Mouse (Mus musculus): ENCODE measurements around the gene Gorasp1.

DNA sequence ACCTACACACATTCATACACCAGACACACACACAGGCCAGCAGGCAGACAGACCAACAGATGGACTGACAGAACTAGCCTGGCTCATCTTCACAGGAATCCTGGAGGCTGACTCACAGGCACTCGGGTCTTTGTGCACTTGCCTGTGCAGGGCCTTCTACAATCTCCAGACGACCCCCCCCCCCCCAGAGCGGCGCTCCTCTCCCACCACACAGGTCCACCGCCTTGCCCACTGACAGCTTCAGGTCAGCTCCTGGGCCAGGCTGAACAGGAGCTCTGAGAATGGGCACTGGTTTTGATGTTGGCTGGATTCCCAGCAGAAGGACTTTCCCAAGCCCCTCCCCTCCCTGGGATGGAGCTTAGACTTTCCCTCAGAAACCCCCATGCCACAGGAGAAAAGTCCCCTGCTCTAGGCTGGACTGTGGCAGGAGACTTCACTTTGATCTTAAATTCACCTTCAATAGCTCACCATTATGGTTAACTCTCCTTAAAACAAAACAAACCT lies 40.2 kb upstream of the Gorasp1 start:
- TF ChIP-seq CTCF (IDR thresholded peaks at IDR 0.05; ENCODE audit: low read depth, low read length) (no peak), POLR2A (IDR thresholded peaks at IDR 0.05; ENCODE audit: borderline replicate concordance, low read depth, low read length) (no peak)

All from bone marrow macrophage, adult 2 months (primary cell).